Comparison of ENCODE assay signal across 8 mouse cellular contexts in the genomic region with DNA sequence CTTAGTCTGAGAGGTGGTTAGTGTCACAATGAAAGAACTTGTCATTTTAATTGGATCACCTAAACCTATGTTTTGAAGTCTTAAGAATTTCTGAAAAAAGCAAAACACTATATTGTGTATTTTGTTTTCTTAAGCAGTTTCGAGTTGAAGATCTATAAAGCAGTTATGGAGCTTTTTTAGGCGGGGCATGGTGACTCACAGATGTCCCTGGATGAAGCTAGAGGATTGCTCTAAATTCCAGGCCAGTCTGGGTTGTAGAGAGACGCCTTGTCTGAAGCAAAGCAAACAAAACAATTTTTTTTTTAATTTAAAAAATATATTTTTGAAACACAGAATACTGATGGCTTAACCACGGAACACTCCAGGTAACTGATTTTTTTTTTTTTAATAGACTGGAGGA.
"Had no signal": no experiment of that assay in that cellular context is flagged by ENCODE, and none has a peak within 500 bp of the region (broad histone marks: within the 10 kb centered on the region; RNA-seq: fewer than 3 reads in every experiment).

No protein-coding gene starts in this region.

- DNase-seq: kidney, postnatal 14 days; left cerebral cortex, postnatal 4 days; lung, embryonic 14.5 days; lung, postnatal 10 days; lung, postnatal 4 days; midbrain, embryonic 14.5 days; thymus, adult 2 months; thymus, postnatal 25 days had no signal
